Mouse (Mus musculus) erythroblast, embryonic 14.5 days (primary cell): ENCODE results near the gene Gnai1.

Experiments
- GATA1 ChIP-seq: IDR thresholded peaks from 2 replicates; pipeline ENCODE4 v1.6.1; 2012; ENCODE audit warnings: low read length, inconsistent platforms, mixed read lengths
- TAL1 ChIP-seq: IDR thresholded peaks from 3 replicates; pipeline ENCODE4 v1.6.1; 2012; ENCODE audit warnings: low read length, inconsistent platforms, mixed read lengths

- TF ChIP-seq TAL1 (no peak), GATA1 (no peak)
Observed at GRCm38 (mm10) chr5:18358191-18358590, 2.0 kb downstream of the Gnai1 start.
